Mouse (Mus musculus) hindbrain, embryonic 11.5 days (tissue): ENCODE results near the gene Mat2a. TPM values are rescaled to one million over a fixed set of nuclear protein-coding genes. Genes with fewer than 3 reads are reported as not detected.

Source experiments
- ATAC-seq: fragments of 200-750 bp; cut with Nextera tagmentation; 2 replicates; pipeline ENCODE4 v1.8.0; 2017; ENCODE audit warnings: mild to moderate bottlenecking, moderate TSS enrichment, moderate library complexity; ENCODE audit not compliant: low FRiP score
- DNase-seq: peaks from one replicate; pipeline ENCODE4 v3.0.0-alpha.2; 2015; ENCODE audit warnings: low spot score
- H3K27ac ChIP-seq: fragments of 300-500 bp; sonication (generic); 2 replicates; pipeline ENCODE4 v1.5.1; 2014; ENCODE audit warnings: mild to moderate bottlenecking, low read depth, low read length
- H3K27me3 ChIP-seq: fragments of 300-500 bp; sonication (generic); 2 replicates; pipeline ENCODE4 v1.6.1; 2014; ENCODE audit warnings: mild to moderate bottlenecking, low read length, moderate library complexity, mixed read lengths; ENCODE audit not compliant: control insufficient read depth, insufficient read depth
- H3K36me3 ChIP-seq: fragments of 300-500 bp; sonication (generic); 2 replicates; pipeline ENCODE4 v1.6.1; 2014; ENCODE audit warnings: mild to moderate bottlenecking, low read length, moderate library complexity, mixed read lengths; ENCODE audit not compliant: control insufficient read depth, insufficient read depth
- H3K4me1 ChIP-seq: fragments of 300-500 bp; sonication (generic); replicated peaks from 2 replicates; pipeline ENCODE4 v1.6.1; 2014; ENCODE audit warnings: low read length, mixed read lengths; ENCODE audit not compliant: control insufficient read depth, insufficient read depth
- H3K4me2 ChIP-seq: fragments of 300-500 bp; sonication (generic); replicated peaks from 2 replicates; pipeline ENCODE4 v1.6.1; 2014; ENCODE audit warnings: mild to moderate bottlenecking, low read depth, low read length
- H3K4me3 ChIP-seq: fragments of 300-500 bp; sonication (generic); 2 replicates; pipeline ENCODE4 v1.5.1; 2014; ENCODE audit warnings: low read depth, low read length
- H3K9ac ChIP-seq: fragments of 300-500 bp; sonication (generic); 2 replicates; pipeline ENCODE4 v1.6.1; 2014; ENCODE audit warnings: low read depth, low read length
- H3K9me3 ChIP-seq: fragments of 300-500 bp; sonication (generic); 2 replicates; pipeline ENCODE4 v1.6.1; 2016; ENCODE audit warnings: low read length; ENCODE audit not compliant: control insufficient read depth
- WGBS: fragments of 180-500 bp; shearing (Covaris S2); extraction: QIAGEN DNeasy Blood & Tissue Kit; methylation state at CpG from one replicate; pipeline ENCODE4 v1.1.7; 2014; 5-methylcytosine and 5-hydroxymethylcytosine counted together
- polyA plus RNA-seq: library from polyadenylated mRNA; unstranded; fragments of >200 nt; fragmentation: Nextera tagmentation; extraction: Ambion mirVana; gene quantifications from 2 replicates; pipeline ENCODE4 v1.2.1, GENCODE M21; 2014

Mat2a gene
- polyA plus RNA-seq, 1 experiment from 2014 or later, result 409 TPM

- Histone ChIP-seq H3K4me1 (no peaks in the 10 kb centered on the region), H3K9me3 (no peaks in the 10 kb centered on the region), H3K4me3 (no peak overlapping the region), H3K27me3 (no peaks in the 10 kb centered on the region), H3K36me3 (peaks cover 4% of the 10 kb centered on the region; the same call in 1 of the 2 replicates), H3K4me2 (no peak overlapping the region), H3K9ac (no peak overlapping the region), H3K27ac (no peak overlapping the region)
- DNase-seq (no peak), ATAC-seq (no peak)
- WGBS, result 91% methylated on average over 21 of the region's 21 CpGs
Observed at GRCm38 (mm10) chr6:72429061-72429842, 10.1 kb downstream of the Mat2a start.

GRCm38 (mm10) chr6:72428036-72428435, 11.3 kb downstream of the Mat2a start:
- H3K27me3 ChIP-seq, result no peaks in the 10 kb centered on the region
- peak; percentile 84 for ATAC-seq
- peaks cover 4% of the 10 kb centered on the region; the same call in 1 of the 2 replicates for H3K36me3 ChIP-seq
- H3K4me2 ChIP-seq, result no peak overlapping the region
- no peaks in the 10 kb centered on the region for H3K4me1 ChIP-seq
- no peak overlapping the region for H3K27ac ChIP-seq
- no peak overlapping the region for H3K4me3 ChIP-seq
- WGBS, result 30% methylated on average over 8 of the region's 8 CpGs
- peak; percentile 86 for DNase-seq
- no peaks in the 10 kb centered on the region for H3K9me3 ChIP-seq
- peak overlapping the region; percentile 2; the same call in 1 of the 2 replicates for H3K9ac ChIP-seq

- no peaks in the 10 kb centered on the region for H3K27me3 ChIP-seq
- no peak for ATAC-seq
- H3K4me3 ChIP-seq, result no peak overlapping the region
- no peaks in the 10 kb centered on the region for H3K9me3 ChIP-seq
- H3K27ac ChIP-seq, result no peak overlapping the region
- no peaks in the 10 kb centered on the region for H3K4me1 ChIP-seq
- no peak overlapping the region for H3K4me2 ChIP-seq
- H3K36me3 ChIP-seq, result 0 out of 2 replicates have a peak, but pooled peaks cover 4% of the 10 kb centered on the region
- 93% methylated on average over 11 of the region's 11 CpGs for WGBS
- H3K9ac ChIP-seq, result no peak overlapping the region
- DNase-seq, result no peak
Observed at GRCm38 (mm10) chr6:72425646-72426045, 13.7 kb downstream of the Mat2a start.

- Histone ChIP-seq H3K27me3 (no peaks in the 10 kb centered on the region), H3K4me1 (no peaks in the 10 kb centered on the region), H3K27ac (no peak overlapping the region), H3K36me3 (peaks cover 2% of the 10 kb centered on the region; the same call in 1 of the 2 replicates), H3K9ac (no peak overlapping the region), H3K4me2 (no peak overlapping the region), H3K4me3 (no peak overlapping the region), H3K9me3 (no peaks in the 10 kb centered on the region)
- no peak for ATAC-seq
- DNase-seq, result no peak
- 91% methylated on average over 10 of the region's 10 CpGs for WGBS
Observed at GRCm38 (mm10) chr6:72420901-72421300, 18.5 kb downstream of the Mat2a start.

GRCm38 (mm10) chr6:72419806-72420205, 19.6 kb downstream of the Mat2a start:
- no peaks in the 10 kb centered on the region; the same call in 1 of the 2 replicates for H3K36me3 ChIP-seq
- ATAC-seq (no peak), DNase-seq (no peak)
- H3K4me2 ChIP-seq, result no peak overlapping the region
- H3K4me1 ChIP-seq, result 0 out of 2 replicates have a peak, but pooled peaks cover 2% of the 10 kb centered on the region
- H3K9me3 ChIP-seq, result no peaks in the 10 kb centered on the region
- no peak overlapping the region for H3K4me3 ChIP-seq
- 89% methylated on average over 1 of the region's 1 CpGs for whole genome bisulfite sequencing
- no peak overlapping the region for H3K9ac ChIP-seq
- H3K27ac ChIP-seq, result no peak overlapping the region
- no peaks in the 10 kb centered on the region for H3K27me3 ChIP-seq

GRCm38 (mm10) chr6:72418279-72418678, 21.1 kb downstream of the Mat2a start:
- H3K4me2 ChIP-seq, result no peak overlapping the region
- DNase-seq (no peak), ATAC-seq (no peak)
- no peak overlapping the region for H3K4me3 ChIP-seq
- no peak overlapping the region for H3K27ac ChIP-seq
- WGBS, result 88% methylated on average over 4 of the region's 4 CpGs
- H3K9ac ChIP-seq, result no peak overlapping the region
- 0 out of 2 replicates have a peak, but pooled peaks cover 2% of the 10 kb centered on the region for H3K4me1 ChIP-seq
- no peaks in the 10 kb centered on the region for H3K9me3 ChIP-seq
- no peaks in the 10 kb centered on the region for H3K27me3 ChIP-seq
- no peaks in the 10 kb centered on the region; the same call in 1 of the 2 replicates for H3K36me3 ChIP-seq

- ATAC-seq, result no peak
- H3K9ac ChIP-seq, result no peak overlapping the region
- no peak overlapping the region for H3K27ac ChIP-seq
- no peaks in the 10 kb centered on the region; the same call in 1 of the 2 replicates for H3K36me3 ChIP-seq
- H3K27me3 ChIP-seq, result no peaks in the 10 kb centered on the region
- H3K4me3 ChIP-seq, result no peak overlapping the region
- 83% methylated on average over 7 of the region's 7 CpGs for WGBS
- H3K4me1 ChIP-seq, result 0 out of 2 replicates have a peak, but pooled peaks cover 2% of the 10 kb centered on the region
- DNase-seq, result no peak
- H3K9me3 ChIP-seq, result no peaks in the 10 kb centered on the region
- no peak overlapping the region for H3K4me2 ChIP-seq
Observed at GRCm38 (mm10) chr6:72415964-72416772, 23.2 kb downstream of the Mat2a start.

- H3K9ac ChIP-seq, result no peak overlapping the region
- peak overlapping the region; percentile 79; the same call in 1 of the 2 replicates for H3K4me3 ChIP-seq
- H3K4me2 ChIP-seq, result peak overlapping the region; percentile 86; the same call in 1 of the 2 replicates
- ATAC-seq, result no peak
- 86% methylated on average over 5 of the region's 5 CpGs for WGBS
- H3K36me3 ChIP-seq, result no peaks in the 10 kb centered on the region; the same call in 1 of the 2 replicates
- H3K27ac ChIP-seq, result no peak overlapping the region
- H3K4me1 ChIP-seq, result 0 out of 2 replicates have a peak, but pooled peaks cover 2% of the 10 kb centered on the region
- no peaks in the 10 kb centered on the region for H3K27me3 ChIP-seq
- no peaks in the 10 kb centered on the region for H3K9me3 ChIP-seq
- DNase-seq, result no peak
Observed at GRCm38 (mm10) chr6:72415181-72415580, 24.2 kb downstream of the Mat2a start.
